Mouse (Mus musculus): ENCODE measurements around the gene Mcts2. TPM values are rescaled to one million over a fixed set of nuclear protein-coding genes. Genes with fewer than 3 reads are reported as not detected.

The Mcts2 gene
- total and polyA plus RNA-seq, 3 experiments = 2.7 to 3.0 TPM; not detected in 1

- H3K4me1 ChIP-seq (ENCODE audit: control insufficient read depth in 1 of 2, insufficient read depth in 2 of 2, low read length in 2 of 2) = no peaks in the 10 kb centered on the region
- no peak overlapping the region for H3K27ac ChIP-seq (ENCODE audit: control insufficient read depth, low read depth, low read length)
- TF ChIP-seq SMC3 (IDR thresholded peaks at IDR 0.05; ENCODE audit: low read depth, low read length) (no peak), NRF1 (IDR thresholded peaks at IDR 0.05; ENCODE audit: insufficient read depth, low read depth, low read length, poor library complexity, severe bottlenecking) (no peak), NELFE (IDR thresholded peaks at IDR 0.05; ENCODE audit: low read depth, low read length) (no peak), POLR2AphosphoS2 (IDR thresholded peaks at IDR 0.05; ENCODE audit: low read length) (no peak), MAZ (IDR thresholded peaks at IDR 0.05; ENCODE audit: low read depth, low read length) (no peak), KAT2A (conservative IDR thresholded peaks at IDR 0.05; ENCODE audit: low read depth, low read length) (no peak), CHD1 (IDR thresholded peaks at IDR 0.05; ENCODE audit: low read depth, low read length) (no peak), E2F4 (IDR thresholded peaks at IDR 0.05; ENCODE audit: borderline replicate concordance, low read depth, low read length) (no peak), POLR2A (IDR thresholded peaks at IDR 0.05; ENCODE audit: control insufficient read depth in 1 of 2, insufficient read depth in 1 of 2, low read depth in 1 of 2, low read length in 2 of 2, poor library complexity in 1 of 2) (no peak), CHD2 (IDR thresholded peaks at IDR 0.05; ENCODE audit: low read length) (no peak), RCOR1 (IDR thresholded peaks at IDR 0.05; ENCODE audit: low read depth, low read length) (no peak), EP300 (IDR thresholded peaks at IDR 0.05; ENCODE audit: low read depth in 1 of 2, low read length in 2 of 2) (no peak), TBP (IDR thresholded peaks at IDR 0.05; ENCODE audit: low read depth, low read length) (no peak)
- no peak overlapping the region for H3K4me3 ChIP-seq (ENCODE audit: control insufficient read depth in 1 of 2, insufficient read depth in 1 of 2, low read depth in 2 of 2, low read length in 2 of 2)
- DNase-seq (ENCODE audit: low read depth, low spot score) = no peak
- no peaks in the 10 kb centered on the region for H3K27me3 ChIP-seq (ENCODE audit: control insufficient read depth in 1 of 2, insufficient read depth in 2 of 2, low read length in 2 of 2)
- H3K9ac ChIP-seq (ENCODE audit: control insufficient read depth, low read depth, low read length, poor library complexity, severe bottlenecking) = no peak overlapping the region
- no peaks in the 10 kb centered on the region for H3K9me3 ChIP-seq (replicated peaks; ENCODE audit: insufficient read depth, low read length)
- H3K36me3 ChIP-seq (ENCODE audit: control insufficient read depth in 1 of 2, insufficient read depth in 2 of 2, low read length in 2 of 2) = peaks cover 0 to 4% of the 10 kb centered on the region in 2 experiments; a peak in 1 of 4 replicates
- H3K79me2 ChIP-seq (ENCODE audit: control insufficient read depth, insufficient read depth, low read length, poor library complexity) = no peaks in the 10 kb centered on the region
Observed at GRCm38 (mm10) chr2:152703596-152704255, 16.9 kb downstream of the Mcts2 start.

- DNase-seq (ENCODE audit: low read depth, low spot score) = no peak
- H3K4me1 ChIP-seq (ENCODE audit: control insufficient read depth in 1 of 2, insufficient read depth in 2 of 2, low read length in 2 of 2) = no peaks in the 10 kb centered on the region
- H3K27ac ChIP-seq (ENCODE audit: control insufficient read depth, low read depth, low read length) = no peak overlapping the region
- H3K27me3 ChIP-seq (ENCODE audit: control insufficient read depth in 1 of 2, insufficient read depth in 2 of 2, low read length in 2 of 2) = no peaks in the 10 kb centered on the region
- no peaks in the 10 kb centered on the region for H3K9me3 ChIP-seq (replicated peaks; ENCODE audit: insufficient read depth, low read length)
- H3K36me3 ChIP-seq (ENCODE audit: control insufficient read depth in 1 of 2, insufficient read depth in 2 of 2, low read length in 2 of 2) = peaks cover 0 to 4% of the 10 kb centered on the region in 2 experiments; a peak in 1 of 4 replicates
- no peaks in the 10 kb centered on the region for H3K79me2 ChIP-seq (ENCODE audit: control insufficient read depth, insufficient read depth, low read length, poor library complexity)
- no peak overlapping the region for H3K4me3 ChIP-seq (ENCODE audit: control insufficient read depth in 1 of 2, insufficient read depth in 1 of 2, low read depth in 2 of 2, low read length in 2 of 2)
- no peak overlapping the region for H3K9ac ChIP-seq (ENCODE audit: control insufficient read depth, low read depth, low read length, poor library complexity, severe bottlenecking)
- no peak for TF ChIP-seq POLR2AphosphoS2 (IDR thresholded peaks at IDR 0.05; ENCODE audit: low read length)
- TF ChIP-seq ZKSCAN1 (IDR thresholded peaks at IDR 0.05; ENCODE audit: low read depth, low read length) = no peak
Observed at GRCm38 (mm10) chr2:152704256-152704605, 17.4 kb downstream of the Mcts2 start.

GRCm38 (mm10) chr2:152704811-152705370 lies 18.1 kb downstream of the Mcts2 start:
- H3K9ac ChIP-seq (ENCODE audit: control insufficient read depth, low read depth, low read length, poor library complexity, severe bottlenecking) = no peak overlapping the region
- H3K9me3 ChIP-seq (replicated peaks; ENCODE audit: insufficient read depth, low read length) = no peaks in the 10 kb centered on the region
- peaks cover 0 to 4% of the 10 kb centered on the region in 2 experiments; a peak in 1 of 4 replicates for H3K36me3 ChIP-seq (ENCODE audit: control insufficient read depth in 1 of 2, insufficient read depth in 2 of 2, low read length in 2 of 2)
- no peak overlapping the region for H3K27ac ChIP-seq (ENCODE audit: control insufficient read depth, low read depth, low read length)
- no peak for TF ChIP-seq USF1 (IDR thresholded peaks at IDR 0.05; ENCODE audit: low read depth, low read length)
- no peak for TF ChIP-seq NELFE (IDR thresholded peaks at IDR 0.05; ENCODE audit: low read depth, low read length)
- no peak for TF ChIP-seq SMC3 (IDR thresholded peaks at IDR 0.05; ENCODE audit: low read depth, low read length)
- H3K4me1 ChIP-seq (ENCODE audit: control insufficient read depth in 1 of 2, insufficient read depth in 2 of 2, low read length in 2 of 2) = no peaks in the 10 kb centered on the region
- H3K4me3 ChIP-seq (ENCODE audit: control insufficient read depth in 1 of 2, insufficient read depth in 1 of 2, low read depth in 2 of 2, low read length in 2 of 2) = no peak overlapping the region
- no peak for DNase-seq (ENCODE audit: low read depth, low spot score)
- no peaks in the 10 kb centered on the region for H3K79me2 ChIP-seq (ENCODE audit: control insufficient read depth, insufficient read depth, low read length, poor library complexity)
- H3K27me3 ChIP-seq (ENCODE audit: control insufficient read depth in 1 of 2, insufficient read depth in 2 of 2, low read length in 2 of 2) = no peaks in the 10 kb centered on the region
